Mouse (Mus musculus) adipocyte (in vitro differentiated cells): ENCODE results near the gene Senp5.
"Not testable (repeated sequence)": the region's sequence is repeated elsewhere in the genome, so short reads cannot be mapped to it uniquely, and the experiment has no call there.

Source experiments
- DNase-seq: peaks from one replicate; pipeline ENCODE4 v3.0.0-alpha.2; 2016; ENCODE audit warnings: low spot score

Senp5 gene

GRCm38 (mm10) chr16:32002509-32003477 lies at the start of gene Senp5:
TSS of gene Senp5 (minus strand) at chr16:32003287.
- DNase-seq = peak; percentile 97

GRCm38 (mm10) chr16:32042367-32042766 lies 39.3 kb upstream of the Senp5 start:
- DNase-seq = peak; percentile 30

GRCm38 (mm10) chr16:32019678-32020077 lies 16.6 kb upstream of the Senp5 start:
- DNase-seq = no peak

- no peak for DNase-seq
Observed at GRCm38 (mm10) chr16:32010330-32010729, 7.2 kb upstream of the Senp5 start.

- DNase-seq = no peak
Observed at GRCm38 (mm10) chr16:32009913-32010312, 6.8 kb upstream of the Senp5 start.

- no peak for DNase-seq
Observed at GRCm38 (mm10) chr16:32008529-32009293, 5.6 kb upstream of the Senp5 start.

- peak; percentile 53 for DNase-seq
Observed at GRCm38 (mm10) chr16:32004731-32005130, 1.6 kb upstream of the Senp5 start.

- DNase-seq = no peak
Observed at GRCm38 (mm10) chr16:31996371-31996770, 6.7 kb downstream of the Senp5 start.

GRCm38 (mm10) chr16:31993946-31994345 lies 9.1 kb downstream of the Senp5 start:
- no peak for DNase-seq

GRCm38 (mm10) chr16:31993195-31993594 lies 9.9 kb downstream of the Senp5 start:
- no peak for DNase-seq

- DNase-seq = no peak
Observed at GRCm38 (mm10) chr16:31992039-31992438, 11.0 kb downstream of the Senp5 start.

- DNase-seq = no peak
Observed at GRCm38 (mm10) chr16:31980946-31981345, 22.1 kb downstream of the Senp5 start.

GRCm38 (mm10) chr16:31979501-31979900 lies 23.6 kb downstream of the Senp5 start:
- no peak for DNase-seq

GRCm38 (mm10) chr16:31975258-31975657 lies 27.8 kb downstream of the Senp5 start:
- DNase-seq = no peak

- no peak for DNase-seq
Observed at GRCm38 (mm10) chr16:31963224-31963623, 39.9 kb downstream of the Senp5 start.

GRCm38 (mm10) chr16:31948345-31948774 lies 54.7 kb downstream of the Senp5 start, which contains the start of the genes 0610012G03Rik and Ncbp2:
TSS of gene 0610012G03Rik (minus strand) at chr16:31948494.
TSS of gene Ncbp2 (plus strand) at chr16:31948513.
- DNase-seq = peak; percentile 94

- no peak for DNase-seq
Observed at GRCm38 (mm10) chr16:31947901-31948316, 55.2 kb downstream of the Senp5 start.

GRCm38 (mm10) chr16:31947333-31947732 lies 55.8 kb downstream of the Senp5 start:
- peak; percentile 27 for DNase-seq

GRCm38 (mm10) chr16:31945986-31946385 lies 57.1 kb downstream of the Senp5 start:
- not testable (repeated sequence) for DNase-seq

- DNase-seq = no peak
Observed at GRCm38 (mm10) chr16:31945372-31945771, 57.7 kb downstream of the Senp5 start.

- no peak for DNase-seq
Observed at GRCm38 (mm10) chr16:31944698-31945255, 58.3 kb downstream of the Senp5 start.

GRCm38 (mm10) chr16:31943980-31944379 lies 59.1 kb downstream of the Senp5 start:
- peak; percentile 41 for DNase-seq
